Mouse (Mus musculus) adrenal gland, postnatal 10 days (tissue): ENCODE measurements at regions not wholly inside any gene's neighbourhood (a gene's known extent, or its start where the extent isn't known, plus 50 kb on each side); places are given as distances from the start of the nearest gene placed in this dataset.

ENCODE experiments used
- DNase-seq: peaks from one replicate; pipeline ENCODE4 v3.0.0; 2021; ENCODE audit warnings: mixed read lengths

DNA sequence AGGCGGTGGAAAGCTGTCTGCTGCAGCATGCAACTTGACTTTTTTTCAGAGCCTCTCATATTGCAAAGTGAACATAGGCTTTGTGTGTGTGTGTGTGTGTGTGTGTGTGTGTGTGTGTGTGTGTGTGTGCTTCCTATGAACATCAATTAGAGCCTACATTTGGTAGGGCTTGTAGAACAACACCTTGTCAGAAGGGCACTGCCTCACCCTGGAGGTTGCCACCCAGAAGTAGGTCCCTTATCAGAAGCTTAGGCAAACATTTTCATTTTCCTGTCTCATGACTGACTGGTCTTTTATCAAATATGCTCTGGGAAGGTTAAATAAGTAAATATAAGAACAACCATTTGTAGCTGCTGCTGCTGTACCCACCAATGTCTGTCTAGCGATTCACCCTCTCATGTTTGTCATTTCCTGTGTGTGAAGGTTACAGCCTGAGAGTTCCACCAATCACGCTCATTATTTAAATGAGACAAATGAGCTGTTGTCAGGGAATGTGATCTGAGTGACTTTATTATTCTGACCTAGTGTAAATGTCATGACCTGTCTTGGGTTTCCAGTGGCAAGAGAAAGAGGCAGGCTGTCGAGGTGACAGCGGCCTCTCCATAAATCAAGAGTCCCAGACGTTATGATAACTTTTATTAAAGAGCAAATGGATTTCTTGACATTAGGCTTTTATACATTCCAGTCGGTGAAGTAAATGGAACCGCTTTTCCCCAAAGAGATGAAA, 310.1 kb downstream of the Irx1 start:
- DNase-seq = no peak

DNA sequence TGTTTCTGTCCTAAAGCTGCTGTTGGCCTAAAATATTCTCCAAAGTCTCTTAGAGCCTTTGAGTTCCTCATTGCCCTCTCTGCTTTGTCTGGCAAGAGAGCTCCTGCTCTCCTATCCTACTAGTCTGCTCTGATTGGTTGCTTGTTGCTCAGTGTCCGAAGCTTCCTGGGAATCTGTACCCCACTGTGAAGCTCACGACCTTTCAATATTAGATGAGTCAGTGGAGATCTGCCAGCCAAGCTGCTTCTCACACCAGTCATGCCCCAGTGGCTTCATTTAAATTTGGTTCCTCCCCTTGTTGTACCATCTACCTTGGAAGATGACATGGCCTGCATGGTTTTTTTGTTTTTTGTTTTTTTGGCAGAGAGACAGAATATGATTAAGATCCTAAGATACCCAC, 313.6 kb downstream of the Irx1 start:
- no peak for DNase-seq

DNA sequence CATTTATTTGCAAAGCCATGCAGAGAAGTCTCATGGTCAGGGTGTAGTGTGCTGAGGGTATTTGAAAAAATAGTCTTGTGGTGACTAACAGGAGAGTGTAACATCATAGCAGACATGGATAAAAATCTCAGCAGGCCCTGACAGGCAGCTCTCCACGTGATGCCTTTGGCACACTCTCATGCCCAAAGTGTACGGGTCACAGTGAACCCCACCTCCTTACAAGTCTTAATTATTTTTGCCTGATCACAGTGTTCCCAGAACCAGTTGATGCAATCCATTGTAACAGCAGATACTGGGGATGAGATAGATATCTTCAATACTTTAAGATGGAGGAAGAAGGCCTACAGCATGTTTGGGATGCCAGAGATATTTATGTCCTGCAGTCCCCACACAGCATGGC, 314.5 kb downstream of the Irx1 start:
- no peak for DNase-seq

DNA sequence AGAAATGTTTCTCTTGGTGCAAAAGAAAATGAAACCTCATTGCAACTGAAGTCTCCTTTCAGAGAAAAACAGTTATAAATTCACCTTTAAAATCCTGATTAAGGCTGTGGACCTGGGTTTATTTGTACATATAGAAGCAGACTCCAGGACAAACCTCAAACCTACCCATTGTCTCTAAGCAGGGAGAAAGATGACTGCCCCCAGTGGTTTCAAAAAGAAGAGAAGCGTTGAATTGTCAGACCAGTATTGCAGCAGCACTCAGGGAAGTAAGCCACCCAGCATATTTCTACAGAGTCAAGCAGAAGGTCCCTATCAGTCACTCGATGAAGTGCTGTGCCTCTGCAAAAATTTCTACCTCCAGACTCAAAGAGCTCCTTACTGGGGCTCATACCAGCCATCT, 332.1 kb downstream of the Irx1 start:
- no peak for DNase-seq

DNA sequence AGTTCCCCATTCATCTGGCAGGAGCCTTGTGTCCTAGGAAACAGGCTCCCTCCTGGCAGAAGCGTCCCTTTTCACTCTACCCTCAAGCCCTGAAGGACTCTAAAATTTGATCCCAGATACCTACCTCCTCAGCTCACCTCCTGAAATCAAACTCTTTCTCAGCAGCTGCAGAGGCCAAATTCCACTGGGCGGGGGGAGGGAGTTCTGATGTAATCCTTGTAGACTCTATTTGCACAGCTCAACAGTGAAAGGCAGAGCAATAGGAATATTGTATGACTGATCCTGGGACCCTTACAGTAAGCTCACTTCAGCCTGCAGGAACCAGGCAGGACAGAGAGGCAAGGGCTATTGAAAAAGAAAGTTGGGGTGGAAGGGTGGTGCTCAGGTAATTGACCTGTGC, 346.3 kb downstream of the Irx1 start:
- no peak for DNase-seq

DNA sequence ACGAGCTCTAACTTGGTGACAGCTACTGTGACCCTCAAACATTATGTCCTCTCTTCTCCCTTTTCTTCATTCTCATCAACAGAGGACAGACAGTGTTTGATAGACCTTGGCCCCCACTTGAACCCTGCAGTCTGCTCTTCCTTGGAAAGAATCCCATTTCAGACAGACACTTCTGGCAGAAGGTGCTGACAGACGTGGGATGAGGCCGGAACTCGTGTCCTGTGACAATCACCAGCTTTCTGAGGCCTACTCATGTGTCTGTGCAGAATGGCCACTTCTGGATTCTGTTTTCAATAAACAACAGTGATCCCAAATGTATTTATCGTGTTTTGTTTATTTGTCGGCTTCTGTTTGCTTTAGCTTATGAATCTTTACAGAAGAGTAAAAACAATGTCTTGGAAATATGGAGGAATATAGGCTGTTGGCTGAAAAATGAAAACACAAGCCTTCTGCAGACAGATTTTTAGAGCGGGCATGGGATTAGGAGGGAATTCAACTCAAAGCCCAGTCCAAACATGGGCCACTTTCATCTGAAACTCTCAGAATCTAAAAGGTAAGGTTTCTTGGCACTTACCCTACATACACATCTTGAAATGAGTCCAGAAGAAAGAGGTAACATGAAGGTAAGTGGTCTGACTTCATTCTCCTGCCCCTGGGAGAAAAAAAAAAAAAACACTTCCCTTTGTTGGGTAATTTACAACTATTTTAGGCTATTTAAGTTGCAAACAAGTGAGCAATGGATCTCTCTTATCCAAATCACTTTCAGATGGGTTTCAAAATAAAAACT, 350.9 kb downstream of the Irx1 start:
- no peak for DNase-seq

DNA sequence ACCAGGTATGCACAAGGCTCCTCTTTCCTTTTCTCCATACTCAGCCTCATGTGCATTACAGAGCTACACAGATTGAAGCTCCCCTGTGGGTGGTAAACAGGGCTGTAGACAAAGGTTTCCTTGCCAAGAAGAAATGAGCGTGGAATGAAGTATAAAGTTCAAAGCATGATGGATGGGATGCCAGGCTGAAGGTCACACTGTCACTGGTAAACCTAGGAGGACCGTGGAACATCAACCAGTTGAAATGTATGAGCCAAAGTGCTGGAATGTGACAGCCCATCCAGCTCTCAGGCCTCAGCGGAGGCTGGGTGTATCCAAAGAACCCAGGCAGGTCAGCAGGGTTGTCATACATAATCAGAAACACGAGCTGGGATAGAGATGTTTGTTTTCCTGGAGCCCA, 381.0 kb downstream of the Irx1 start:
- no peak for DNase-seq

DNA sequence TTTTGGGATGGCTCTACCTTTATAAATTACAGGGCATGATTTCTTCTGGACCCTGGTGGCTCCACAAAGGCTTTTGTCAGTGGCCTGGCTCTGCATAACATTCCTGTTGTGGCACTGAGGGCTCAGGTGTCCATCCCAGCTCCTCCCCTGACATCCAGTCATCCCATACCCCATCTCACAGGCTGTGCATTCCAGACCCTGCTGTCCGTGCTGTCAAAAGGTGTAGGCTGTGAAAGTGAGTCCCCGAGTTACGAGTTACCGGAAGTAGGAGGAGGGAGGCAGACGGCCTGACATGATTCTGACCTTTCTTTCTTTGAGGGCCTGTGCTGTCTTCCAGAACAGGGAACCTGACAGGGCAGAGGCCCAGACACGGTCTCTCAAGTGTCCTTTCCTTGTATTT, 397.6 kb downstream of the Irx1 start:
- no peak for DNase-seq

DNA sequence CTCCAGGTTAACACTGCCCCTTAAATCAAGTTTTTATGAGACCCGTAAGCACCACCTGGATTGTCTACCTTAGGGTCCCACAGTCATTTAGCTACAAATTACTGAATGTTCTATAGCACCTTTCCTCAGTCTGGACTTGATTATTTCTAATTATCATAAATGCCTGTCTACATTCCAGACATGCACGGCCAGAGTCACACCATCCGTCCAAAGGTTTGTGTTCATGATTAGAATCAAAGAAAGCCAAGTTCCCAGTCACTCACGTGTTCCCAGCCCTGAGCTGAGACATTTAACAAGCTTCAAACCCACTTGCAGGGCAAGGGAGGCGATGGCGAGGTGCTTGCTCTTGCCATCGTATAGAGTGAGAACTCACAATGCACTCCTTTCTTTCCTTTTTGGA, 398.1 kb downstream of the Irx1 start:
- no peak for DNase-seq

DNA sequence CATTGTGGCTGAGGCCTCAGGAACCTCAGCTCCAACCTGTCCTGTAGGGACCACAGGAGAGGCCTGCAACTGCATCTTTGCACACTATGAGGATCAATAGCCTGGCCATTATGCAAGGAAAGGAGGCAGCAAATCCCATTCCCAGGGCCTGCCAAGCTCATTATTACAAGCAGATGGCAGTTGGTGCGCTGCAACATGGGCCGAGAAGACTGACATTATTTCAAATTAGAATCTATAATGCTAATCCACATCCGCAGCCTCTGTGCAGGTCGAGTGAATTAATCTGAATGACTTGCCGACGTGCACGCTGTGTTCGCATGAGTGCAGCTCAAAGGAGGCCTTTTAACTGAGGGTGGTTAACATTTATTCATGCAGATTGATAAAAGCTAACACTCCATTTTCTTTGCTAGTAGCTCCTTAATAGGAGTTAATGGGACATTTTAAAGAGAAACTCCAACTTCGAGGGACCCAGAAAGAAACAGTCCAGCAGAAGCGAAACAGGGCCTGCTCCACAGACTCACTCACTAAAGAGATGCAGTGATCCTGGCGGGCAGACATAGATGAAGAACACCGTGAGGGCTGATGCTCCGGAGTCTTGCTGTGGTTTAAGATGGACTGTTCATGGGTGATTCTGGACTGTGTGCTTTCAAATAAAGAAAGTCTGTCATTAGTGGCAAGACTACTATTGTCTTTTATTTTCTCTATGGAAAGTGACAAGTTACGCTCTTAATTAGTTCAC, 404.9 kb downstream of the Irx1 start:
- no peak for DNase-seq

DNA sequence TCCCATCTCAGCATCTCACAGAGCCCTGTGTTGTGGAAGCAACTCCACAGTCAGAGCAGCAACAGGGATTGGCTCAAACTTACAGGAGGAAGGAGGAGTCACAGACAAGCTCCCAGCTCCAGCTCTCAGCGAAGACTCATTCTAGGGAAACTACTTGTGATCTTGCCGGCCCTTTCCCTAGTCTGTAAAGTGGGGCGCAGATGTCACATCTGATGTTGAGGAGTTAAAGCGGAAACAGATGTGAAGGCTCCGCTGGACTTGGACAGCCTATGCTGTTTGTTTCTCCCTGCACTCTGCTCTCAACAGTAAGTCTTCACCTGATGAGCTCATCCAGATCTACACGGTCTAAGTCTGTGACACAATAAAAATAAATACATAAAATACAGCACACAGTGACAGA, 408.1 kb downstream of the Irx1 start:
- DNase-seq = no peak

DNA sequence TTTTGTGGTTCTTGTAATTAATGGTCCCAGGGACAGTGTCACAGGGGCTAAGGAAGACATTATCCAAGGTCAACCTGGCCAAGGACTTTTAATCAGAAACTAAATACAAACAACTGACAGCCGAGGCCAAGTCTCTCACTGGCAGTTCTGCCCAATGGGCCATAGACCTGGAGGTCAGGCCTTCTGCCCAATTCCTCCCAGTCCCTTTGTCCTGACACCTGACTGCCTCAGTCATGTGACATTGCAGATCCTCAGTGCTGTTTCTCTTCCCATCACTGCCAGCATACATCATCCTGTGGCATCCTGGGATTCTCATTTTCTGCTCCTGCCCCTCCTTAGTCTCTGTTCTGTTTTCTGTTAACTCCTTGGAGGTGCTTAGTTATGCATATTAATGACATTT, 413.4 kb downstream of the Irx1 start:
- no peak for DNase-seq

DNA sequence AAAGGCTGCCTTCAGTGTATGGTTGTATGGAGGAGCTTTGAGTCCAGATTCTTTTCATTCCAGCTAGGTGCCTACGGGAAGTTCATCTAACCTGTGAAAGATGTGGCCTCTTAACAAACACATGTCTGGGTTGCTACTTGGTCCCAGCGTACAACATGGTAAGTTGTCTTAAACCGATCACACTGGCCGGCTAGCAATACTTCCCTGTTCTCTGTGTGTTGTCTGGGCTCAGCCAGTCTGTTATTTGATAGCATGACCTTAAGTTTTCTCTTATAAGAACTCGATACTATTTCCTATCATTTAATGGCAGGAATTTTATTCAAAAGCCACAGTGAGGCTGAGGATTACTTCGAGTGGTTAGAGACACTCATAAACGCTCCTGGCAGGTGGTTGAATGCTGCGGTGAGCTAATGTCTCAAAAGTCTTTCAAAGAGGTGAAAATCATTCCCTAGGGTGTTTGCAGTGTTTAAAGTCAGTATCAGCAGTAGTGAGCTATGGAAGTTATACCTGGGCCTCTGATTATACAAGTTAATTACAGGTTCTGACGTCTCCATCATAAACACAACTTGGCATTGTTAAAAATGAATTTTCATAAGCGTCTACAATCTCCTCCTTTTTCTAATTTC, 414.2 kb downstream of the Irx1 start:
- DNase-seq = no peak

DNA sequence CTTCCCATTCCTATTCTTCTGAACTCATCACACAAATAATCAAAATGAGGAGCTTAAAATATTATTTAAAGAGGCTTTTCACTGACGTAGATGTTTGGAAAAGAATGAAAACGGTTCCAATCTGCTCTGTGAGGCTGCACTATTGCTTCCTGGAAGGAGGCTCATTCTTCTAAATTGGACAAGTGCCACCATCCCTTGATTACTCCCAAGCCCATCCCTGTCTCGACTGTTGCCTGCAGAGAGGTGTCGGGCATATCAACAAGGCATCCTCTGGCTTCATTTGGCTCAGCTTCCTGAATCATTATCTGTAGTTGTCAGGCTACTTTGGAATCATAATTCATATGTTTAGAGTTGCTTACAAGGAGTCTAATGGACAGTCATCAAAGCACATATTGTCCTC, 425.3 kb downstream of the Irx1 start:
- no peak for DNase-seq

DNA sequence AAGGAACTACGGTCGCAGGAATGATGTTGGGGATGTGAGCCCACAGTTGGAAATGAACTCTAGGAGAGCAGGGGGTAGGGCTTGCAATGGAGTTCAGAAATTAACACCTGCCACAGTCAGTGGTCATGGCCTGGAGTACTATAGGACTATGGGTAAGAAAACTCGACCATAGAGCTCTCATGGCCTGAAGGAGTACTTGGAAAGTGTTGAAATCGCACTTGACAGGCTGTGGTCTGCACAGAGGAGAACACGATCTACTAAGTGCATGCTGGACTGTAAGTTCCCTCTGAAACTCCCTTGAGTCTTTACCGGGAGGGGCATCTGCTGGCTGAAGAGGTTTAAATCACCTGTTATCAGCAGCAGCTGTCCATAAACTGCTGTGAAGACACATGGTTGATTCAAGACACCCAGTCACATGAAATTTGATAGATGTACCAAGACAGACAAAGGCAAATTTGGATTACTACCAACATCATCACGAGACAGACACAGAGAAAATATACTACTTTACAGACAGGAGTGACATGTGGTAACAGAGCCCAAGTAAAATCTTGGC, 430.6 kb downstream of the Irx1 start:
- no peak for DNase-seq

DNA sequence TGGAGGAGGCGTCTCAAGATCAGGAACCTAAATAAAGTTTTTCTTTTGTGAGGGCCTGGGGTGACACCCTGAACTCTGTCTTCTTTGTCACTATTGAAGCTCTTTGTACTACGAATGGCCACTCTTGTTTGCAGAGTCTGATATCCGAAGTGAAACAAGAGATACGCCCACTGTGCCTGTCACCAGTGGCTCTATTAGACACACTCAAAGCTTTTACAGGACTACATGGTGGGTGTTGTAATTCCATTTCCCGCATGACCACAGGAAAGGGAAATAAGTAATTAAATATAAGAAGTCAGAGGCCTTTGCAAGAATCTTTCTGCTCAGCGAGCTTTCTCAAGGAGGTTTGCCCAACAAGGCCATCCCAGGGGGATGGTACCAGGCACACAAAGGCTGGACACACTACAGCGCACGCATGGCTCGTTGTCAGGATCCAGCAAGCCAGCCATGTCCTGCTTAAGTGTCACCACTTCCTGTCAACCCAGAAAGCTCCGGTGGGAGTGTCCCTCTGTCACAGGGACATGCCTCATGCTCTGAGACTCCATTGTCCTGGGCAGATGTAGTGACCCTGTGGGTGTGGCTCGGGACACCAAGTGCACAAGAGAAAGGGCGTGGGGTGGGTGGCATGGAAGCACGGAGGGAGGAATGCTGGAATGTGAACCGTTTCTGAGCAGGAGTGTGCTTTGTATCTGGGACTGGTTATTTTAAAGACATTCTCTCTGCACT, 434.0 kb downstream of the Irx1 start:
- peak; percentile 5 for DNase-seq

DNA sequence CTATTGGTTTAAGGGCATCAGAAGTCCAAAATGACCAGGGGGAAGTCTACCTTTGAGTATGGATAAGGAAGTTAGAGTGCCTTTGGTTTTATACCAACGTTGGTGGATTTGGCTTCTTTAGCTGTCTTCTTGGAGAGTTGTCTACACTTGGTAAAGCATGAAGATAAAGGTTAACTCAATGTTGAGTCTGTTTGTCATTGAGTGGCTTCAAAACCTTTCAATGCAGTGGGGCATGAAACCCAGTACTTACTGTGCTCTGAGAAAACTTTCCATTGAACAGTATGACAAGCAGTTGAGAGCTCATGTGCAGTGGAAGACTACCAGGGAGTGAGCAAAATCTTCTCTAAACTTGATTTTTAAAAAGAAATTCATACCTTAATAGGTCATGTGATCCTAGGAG, 445.7 kb downstream of the Irx1 start:
- no peak for DNase-seq

DNA sequence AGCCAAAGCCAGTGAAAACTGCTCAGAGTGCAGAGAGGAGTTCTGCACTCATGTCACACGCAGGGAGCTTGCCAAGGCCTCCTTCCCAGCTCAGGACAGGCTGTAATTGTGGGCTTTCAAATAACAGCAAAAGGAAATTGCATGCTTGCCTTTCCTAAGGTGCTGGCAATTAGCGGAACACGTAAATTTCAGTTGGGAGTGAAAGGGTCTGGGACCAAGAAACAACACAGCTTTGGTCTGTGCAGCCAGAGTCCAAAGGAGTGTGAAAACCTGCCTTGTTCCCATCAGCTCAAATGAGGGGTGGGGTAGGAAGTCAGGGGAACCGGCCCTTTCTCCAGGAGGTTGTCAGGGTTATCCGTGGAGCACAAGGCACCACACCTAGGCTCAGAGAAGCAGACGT, 450.3 kb downstream of the Irx1 start:
- DNase-seq = no peak

DNA sequence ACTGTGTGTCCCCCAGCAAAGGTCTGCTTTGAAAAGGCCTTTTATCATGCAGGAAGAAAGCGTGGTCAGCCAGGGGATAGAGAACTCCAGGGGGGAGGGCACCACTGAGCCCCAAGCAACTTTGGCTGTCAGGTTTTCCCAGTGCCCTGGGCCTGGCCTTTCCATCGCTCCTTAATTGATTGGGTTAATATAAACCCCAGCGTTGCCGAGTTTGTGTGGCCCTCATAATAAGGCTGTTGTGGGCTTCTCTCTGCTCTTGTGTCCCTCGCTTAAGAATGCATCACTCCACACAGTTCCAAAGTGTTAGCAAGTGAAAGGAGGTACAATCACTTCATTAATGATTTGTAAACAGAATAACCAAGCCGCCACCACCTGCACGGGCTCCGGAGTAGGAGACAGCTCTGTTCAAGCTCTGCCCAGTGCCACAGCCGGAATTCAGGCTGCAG, 455.5 kb downstream of the Irx1 start:
- no peak for DNase-seq

DNA sequence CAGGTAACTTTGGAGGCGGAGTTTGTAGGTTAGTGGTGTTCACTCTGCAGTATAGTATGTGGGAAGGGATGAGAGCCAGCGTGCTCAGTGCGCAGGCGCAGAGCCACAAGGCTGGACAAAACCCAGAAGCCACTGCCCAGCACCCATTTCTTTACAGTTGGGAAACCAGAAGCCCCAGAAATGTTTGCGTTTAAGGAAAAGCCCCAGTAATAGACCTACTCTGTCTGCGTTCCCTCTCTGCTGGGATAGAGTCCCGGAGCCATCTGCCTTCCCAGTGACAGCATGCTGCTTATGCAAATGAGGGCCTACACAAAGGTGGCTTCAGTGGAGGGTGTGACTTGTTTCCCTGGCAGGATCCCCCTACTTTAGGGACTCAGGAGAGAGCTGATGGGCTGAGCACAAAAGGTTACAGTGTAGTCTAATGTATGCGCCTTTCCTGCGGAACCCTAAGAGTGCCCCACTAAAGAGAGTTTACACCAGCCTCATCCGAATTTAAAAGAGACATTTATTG, 456.0 kb downstream of the Irx1 start:
- no peak for DNase-seq

DNA sequence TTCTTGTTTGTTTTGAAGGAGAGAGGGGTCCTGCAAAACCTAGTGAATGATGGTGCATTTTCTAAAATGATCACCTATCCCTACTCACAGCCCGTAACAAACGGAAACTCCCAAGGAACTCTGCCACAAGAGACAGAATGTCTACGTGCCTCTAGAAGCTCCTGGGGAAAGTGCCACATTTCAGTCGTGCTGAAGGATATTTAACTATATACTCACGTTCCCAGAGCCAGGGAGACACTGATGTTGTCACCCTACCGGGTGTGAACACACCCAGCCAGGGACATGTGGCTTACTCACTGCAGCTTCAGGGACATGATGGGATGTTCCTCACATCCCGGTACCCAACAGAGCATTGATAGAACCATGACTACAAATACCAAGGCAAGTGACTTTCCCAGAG, 456.7 kb downstream of the Irx1 start:
- DNase-seq = no peak

DNA sequence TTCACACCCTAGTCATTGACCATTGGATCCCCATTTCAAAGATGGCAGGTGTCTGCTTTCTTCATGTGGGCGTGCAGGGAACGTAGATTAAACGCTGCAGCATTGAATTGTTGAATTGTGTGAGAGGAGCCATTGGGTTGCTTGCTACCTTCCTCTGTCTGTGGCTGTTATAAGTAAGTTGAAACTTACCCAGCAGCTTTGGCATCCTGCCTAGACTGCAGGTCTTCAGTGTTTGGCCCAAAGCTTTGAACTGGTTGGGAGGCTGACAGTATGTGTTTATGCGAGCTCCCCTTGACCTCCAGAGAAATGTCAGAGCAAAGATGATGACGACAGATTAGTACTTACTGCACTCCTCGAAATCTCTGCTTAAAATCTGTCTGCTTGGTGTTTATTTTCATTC, 473.8 kb downstream of the Irx1 start:
- DNase-seq = peak; percentile 32
